Mouse (Mus musculus): ENCODE measurements at regions not wholly inside any gene's neighbourhood (a gene's known extent, or its start where the extent isn't known, plus 50 kb on each side); places are given as distances from the start of the nearest gene placed in this dataset.

DNA sequence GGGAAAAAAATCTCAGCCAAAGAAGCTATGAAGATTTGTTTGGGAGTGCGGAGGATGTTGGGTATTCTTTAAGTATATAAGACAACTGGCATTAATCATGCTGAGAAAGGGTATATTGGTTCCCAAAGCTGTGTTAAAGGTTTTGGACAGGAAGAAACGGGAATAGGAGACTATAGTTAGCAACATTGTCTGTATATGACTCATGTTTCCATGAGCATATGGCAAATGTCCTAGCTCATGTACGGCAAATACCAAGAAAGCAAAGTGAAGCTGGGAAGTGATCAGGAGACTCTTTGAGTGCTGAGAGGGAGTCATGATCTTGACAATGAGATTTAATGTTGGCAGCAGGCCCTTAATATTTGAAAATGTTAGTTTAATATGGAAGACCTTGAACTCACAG, 401.8 kb downstream of the Btg1 start:
- TF ChIP-seq CTCF (IDR thresholded peaks at IDR 0.05; ENCODE audit: extremely low read depth, insufficient read depth, insufficient read length, insufficient replicate concordance), result no peak
- TF ChIP-seq POLR2A (IDR thresholded peaks at IDR 0.05; ENCODE audit: low read depth, low read length), result no peak
